Mouse (Mus musculus) heart, adult 2 months (tissue): ENCODE measurements around the gene Dlec1. TPM values are rescaled to one million over a fixed set of nuclear protein-coding genes. Genes with fewer than 3 reads are reported as not detected.

Experiments used
- DNase-seq, 2 experiments: peaks; one replicate each; pipeline ENCODE4 v3.0.0; 2021
- H3K27ac ChIP-seq: fragments of 200-600 bp; 2 replicates; pipeline ENCODE4 v1.8.1; 2022
- H3K27me3 ChIP-seq: fragments of 200-500 bp; 2 replicates; pipeline ENCODE4 v1.6.1; 2012; ENCODE audit warnings: mild to moderate bottlenecking, low read length, inconsistent platforms, mixed read lengths; ENCODE audit not compliant: control insufficient read depth, insufficient read depth
- H3K36me3 ChIP-seq: fragments of 200-500 bp; 2 replicates; pipeline ENCODE4 v1.6.1; 2012; ENCODE audit warnings: low read length, inconsistent platforms; ENCODE audit not compliant: control insufficient read depth, insufficient read depth
- H3K4me1 ChIP-seq: fragments of 200-500 bp; 2 replicates; pipeline ENCODE4 v1.6.1; 2011; ENCODE audit warnings: low read length; ENCODE audit not compliant: control insufficient read depth, insufficient read depth
- H3K4me3 ChIP-seq: fragments of 200-600 bp; 2 replicates; pipeline ENCODE4 v1.8.1; 2022
- H3K79me2 ChIP-seq: fragments of 200-500 bp; replicated peaks from 2 replicates; pipeline ENCODE4 v1.6.1; 2012; ENCODE audit warnings: mild to moderate bottlenecking, inconsistent platforms, low read length, moderate library complexity, mixed read lengths; ENCODE audit not compliant: control insufficient read depth, insufficient read depth
- H3K9ac ChIP-seq: fragments of 200-500 bp; 2 replicates; pipeline ENCODE4 v1.6.1; 2012; ENCODE audit warnings: low read depth, mild to moderate bottlenecking, control low read depth, inconsistent platforms, low read length, mixed read lengths
- CTCF ChIP-seq: fragments of 200-600 bp; IDR thresholded peaks from 2 replicates; pipeline ENCODE4 v1.8.1; 2022; ENCODE audit warnings: antibody characterized with exemption, mild to moderate bottlenecking, moderate library complexity
- EP300 ChIP-seq: fragments of 200-500 bp; IDR thresholded peaks from 2 replicates; pipeline ENCODE4 v1.6.1; 2011; ENCODE audit warnings: low read depth, low read length, control low read depth; ENCODE audit not compliant: insufficient read depth
- POLR2A ChIP-seq: fragments of 200-500 bp; IDR thresholded peaks from 2 replicates; pipeline ENCODE4 v1.6.1; 2011; ENCODE audit warnings: mild to moderate bottlenecking, low read depth, low read length, control low read depth; ENCODE audit not compliant: insufficient read depth
- WGBS: fragments of 180-500 bp; shearing (Covaris S2); methylation state at CpG from one replicate; pipeline ENCODE4 v1.1.7; 2018; 5-methylcytosine and 5-hydroxymethylcytosine counted together
- intact Hi-C: fragments of 180-260 bp; cut with DNase I; formaldehyde crosslinking; loops from one replicate; pipeline ENCODE4 v1.15.1; 2025
- polyA plus RNA-seq: library from polyadenylated mRNA; depleted of rRNA; stranded (reverse); fragments of >200 nt; gene quantifications from 2 replicates; pipeline ENCODE4 v1.2.3, GENCODE M21; 2012
- total RNA-seq, 2 experiments: library from RNA; stranded (reverse); gene quantifications; 2 replicates each; pipeline ENCODE4 v1.2.3; 2021

Gene Dlec1
- total and polyA plus RNA-seq, 3 experiments, result 0.13 to 0.82 (median 0.32) TPM

GRCm38 (mm10) chr9:119063036-119063644 is 39.1 kb upstream of the Dlec1 start:
- no peak overlapping the region for H3K27ac ChIP-seq
- no peaks in the 10 kb centered on the region for H3K27me3 ChIP-seq
- intact Hi-C loops, result loop anchor here (10.0 kb wide), 1 partner anchor 478 kb away; no protein-coding TSS in a partner anchor
- 0 out of 2 replicates have a peak, but pooled peaks cover 2% of the 10 kb centered on the region for H3K4me1 ChIP-seq
- no peaks in the 10 kb centered on the region for H3K36me3 ChIP-seq
- no peak overlapping the region for H3K9ac ChIP-seq
- no peak overlapping the region for H3K4me3 ChIP-seq
- no peak for DNase-seq
- H3K79me2 ChIP-seq, result no peaks in the 10 kb centered on the region
- 45% methylated on average over 19 of the region's 19 CpGs for WGBS
- TF ChIP-seq POLR2A, result no peak
- TF ChIP-seq CTCF, result no peak
- no peak for TF ChIP-seq EP300

GRCm38 (mm10) chr9:119064296-119064695 is 38.0 kb upstream of the Dlec1 start:
- Histone ChIP-seq H3K79me2 (no peaks in the 10 kb centered on the region), H3K27me3 (no peaks in the 10 kb centered on the region), H3K27ac (no peak overlapping the region), H3K4me3 (no peak overlapping the region), H3K9ac (no peak overlapping the region), H3K4me1 (0 out of 2 replicates have a peak, but pooled peaks cover 2% of the 10 kb centered on the region), H3K36me3 (no peaks in the 10 kb centered on the region)
- TF ChIP-seq EP300 (no peak), POLR2A (no peak), CTCF (no peak)
- intact Hi-C loops, result loop anchor here (10.0 kb wide), 1 partner anchor 479 kb away; no protein-coding TSS in a partner anchor
- 66% methylated on average over 4 of the region's 4 CpGs for WGBS
- DNase-seq, result no peak

DNA sequence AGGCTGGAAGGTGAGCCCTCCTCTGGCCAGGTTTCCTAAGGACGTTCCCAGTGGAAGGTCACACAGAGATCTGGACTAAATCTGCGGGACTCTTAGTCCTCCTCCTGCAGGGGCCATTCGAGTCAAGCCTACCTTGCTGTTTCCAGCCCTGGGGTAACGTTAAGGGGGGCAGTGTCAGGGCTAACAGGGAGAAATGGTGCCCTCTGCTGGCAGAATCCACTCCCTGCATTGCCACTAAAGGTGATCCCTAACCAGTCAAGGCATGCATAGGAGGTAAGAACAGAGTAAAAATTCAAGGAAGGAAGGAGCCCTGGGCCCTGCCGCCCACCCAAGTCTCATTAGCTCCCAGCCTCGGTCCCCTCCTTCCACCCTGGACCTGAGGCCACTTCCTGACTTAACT is 34.7 kb upstream of the Dlec1 start:
- TF ChIP-seq CTCF, result peak; percentile 99
- peak; percentile 86 for TF ChIP-seq EP300
- TF ChIP-seq POLR2A, result no peak
- DNase-seq, result peak; percentile 75 to 84
- Histone ChIP-seq H3K9ac (no peak overlapping the region), H3K4me1 (0 out of 2 replicates have a peak, but pooled peaks cover 2% of the 10 kb centered on the region), H3K36me3 (no peaks in the 10 kb centered on the region), H3K79me2 (no peaks in the 10 kb centered on the region), H3K27ac (no peak overlapping the region), H3K27me3 (no peaks in the 10 kb centered on the region), H3K4me3 (no peak overlapping the region)
- intact Hi-C loops, result loop anchor here (1.0 to 10.0 kb wide), 3 partner anchors 37 to 483 kb away; no protein-coding TSS in a partner anchor
- WGBS, result 2% methylated on average over 6 of the region's 6 CpGs

DNA sequence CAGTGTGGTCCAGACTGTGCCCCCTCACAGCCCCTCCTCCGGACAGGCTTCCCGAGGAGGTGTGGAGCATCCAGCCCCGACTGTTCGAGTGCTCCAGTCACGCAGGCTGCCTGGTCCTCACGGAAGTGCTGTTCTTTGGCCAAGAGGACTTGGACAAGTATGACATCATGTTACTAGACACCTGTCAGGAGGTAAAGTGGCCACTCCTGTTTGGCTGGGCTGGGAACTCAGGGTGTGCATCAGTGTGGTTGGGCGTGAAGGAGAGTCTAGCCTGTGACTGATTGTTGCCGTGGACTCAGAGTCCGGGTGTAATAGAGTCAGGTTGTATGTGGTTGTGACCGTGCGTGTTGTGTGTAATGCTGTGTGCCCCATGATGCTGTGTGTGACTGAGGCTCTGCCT is 34.0 kb upstream of the Dlec1 start:
- Histone ChIP-seq H3K27ac (no peak overlapping the region), H3K4me1 (peaks cover 3% of the 10 kb centered on the region), H3K9ac (no peak overlapping the region), H3K4me3 (no peak overlapping the region), H3K36me3 (no peaks in the 10 kb centered on the region), H3K79me2 (no peaks in the 10 kb centered on the region), H3K27me3 (no peaks in the 10 kb centered on the region)
- TF ChIP-seq EP300 (no peak), POLR2A (no peak), CTCF (no peak)
- WGBS, result 80% methylated on average over 11 of the region's 11 CpGs
- intact Hi-C loops, result loop anchor here (10.0 kb wide), 1 partner anchor 483 kb away; no protein-coding TSS in a partner anchor
- DNase-seq, result no peak

DNA sequence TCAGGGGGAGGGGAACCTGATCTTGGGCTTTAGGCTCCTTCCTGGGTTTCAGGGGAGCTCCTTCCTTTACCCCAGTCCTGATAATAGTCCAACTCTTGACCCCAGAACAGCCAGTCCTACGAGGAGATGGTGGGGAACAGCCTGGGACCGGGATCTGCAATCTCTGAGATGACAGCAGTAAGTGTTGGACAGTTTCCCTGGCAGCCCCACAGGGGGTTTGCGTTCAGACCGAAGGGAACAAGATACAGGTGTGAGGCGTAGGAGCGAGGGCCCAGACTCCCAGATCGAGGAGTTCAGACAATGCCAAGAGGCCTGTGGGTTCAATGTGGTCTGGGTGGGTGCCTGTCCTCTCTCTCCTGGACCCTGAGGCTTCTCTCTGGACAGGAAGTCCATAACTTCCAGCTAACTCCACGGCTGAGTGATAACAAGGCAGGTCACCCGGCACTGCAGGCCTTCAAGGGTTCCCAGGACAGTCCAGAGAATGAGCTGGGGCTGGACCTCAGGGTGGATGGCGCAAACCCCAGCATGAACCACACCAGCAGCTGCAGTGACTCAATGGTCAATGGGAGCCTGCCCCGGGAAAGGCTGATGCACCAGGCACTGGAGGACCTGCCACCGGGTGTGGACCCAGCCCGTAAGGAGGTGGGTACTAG is 32.0 kb upstream of the Dlec1 start:
- Histone ChIP-seq H3K9ac (no peak overlapping the region), H3K27me3 (no peaks in the 10 kb centered on the region), H3K4me1 (peaks cover 3% of the 10 kb centered on the region), H3K27ac (no peak overlapping the region), H3K36me3 (no peaks in the 10 kb centered on the region), H3K4me3 (no peak overlapping the region), H3K79me2 (no peaks in the 10 kb centered on the region)
- intact Hi-C loops, result no loop called here
- 52% methylated on average over 13 of the region's 13 CpGs for WGBS
- no peak for DNase-seq
- no peak for TF ChIP-seq POLR2A
- TF ChIP-seq CTCF, result no peak
- no peak for TF ChIP-seq EP300

DNA sequence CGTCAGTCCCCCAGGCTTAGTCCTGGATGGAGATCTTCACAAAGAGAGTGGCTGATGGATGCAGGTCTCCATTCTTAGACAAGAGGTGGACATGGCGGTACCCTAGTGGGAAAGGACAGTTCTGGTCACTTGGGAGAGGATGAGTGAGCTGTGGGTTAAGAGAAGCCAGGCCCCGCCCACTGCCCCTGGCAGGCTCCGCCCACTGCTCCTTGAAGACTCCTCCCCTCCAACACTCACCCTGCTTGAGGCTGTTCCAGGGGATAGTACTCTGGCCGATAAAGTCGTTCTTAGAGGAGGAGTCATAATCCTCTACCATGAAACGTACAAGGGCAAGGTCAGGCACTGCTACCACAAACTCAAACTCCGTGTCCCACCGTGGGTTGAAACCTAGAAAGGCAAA is 30.5 kb upstream of the Dlec1 start:
- H3K36me3 ChIP-seq, result no peaks in the 10 kb centered on the region
- no peaks in the 10 kb centered on the region for H3K27me3 ChIP-seq
- H3K9ac ChIP-seq, result no peak overlapping the region
- H3K79me2 ChIP-seq, result no peaks in the 10 kb centered on the region
- no peak for TF ChIP-seq POLR2A
- no peak for DNase-seq
- no peak overlapping the region for H3K27ac ChIP-seq
- H3K4me1 ChIP-seq, result peaks cover 3% of the 10 kb centered on the region
- intact Hi-C loops, result no loop called here
- WGBS, result 83% methylated on average over 9 of the region's 9 CpGs
- H3K4me3 ChIP-seq, result no peak overlapping the region
